Mouse (Mus musculus) kidney, adult 11 months (tissue): Measurements from ENCODE around the gene Sin3b.
"Not testable (repeated sequence)": the region's sequence is repeated elsewhere in the genome, so short reads cannot be mapped to it uniquely, and the experiment has no call there.

Experiments
- DNase-seq: peaks from one replicate; pipeline ENCODE4 v3.0.0; 2022

The Sin3b gene

GRCm38 (mm10) chr8:72722769-72723650, at the start of gene Sin3b:
Sin3b (plus strand) TSS chr8:72723285.
- DNase-seq, result peak; percentile 93

- no peak for DNase-seq
These were observed 48.9 kb upstream of the Sin3b start for GRCm38 (mm10) chr8:72674184-72674583.

- no peak for DNase-seq
These were observed 46.6 kb upstream of the Sin3b start for GRCm38 (mm10) chr8:72676436-72676835.

- not testable (repeated sequence) for DNase-seq
These were observed 46.2 kb upstream of the Sin3b start for GRCm38 (mm10) chr8:72676844-72677243.

- DNase-seq, result no peak
These were observed 45.8 kb upstream of the Sin3b start for GRCm38 (mm10) chr8:72677331-72677730.

- DNase-seq, result peak; percentile 40
These were observed 43.0 kb upstream of the Sin3b start for GRCm38 (mm10) chr8:72680133-72680532.

GRCm38 (mm10) chr8:72682051-72682687, 40.9 kb upstream of the Sin3b start:
- no peak for DNase-seq

GRCm38 (mm10) chr8:72683010-72683521, 40.0 kb upstream of the Sin3b start:
- DNase-seq, result no peak

GRCm38 (mm10) chr8:72683572-72684099, 39.4 kb upstream of the Sin3b start:
- DNase-seq, result not testable (repeated sequence)

GRCm38 (mm10) chr8:72698349-72698926, 24.6 kb upstream of the Sin3b start:
- no peak for DNase-seq

- DNase-seq, result no peak
These were observed 10.5 kb upstream of the Sin3b start for GRCm38 (mm10) chr8:72712569-72712968.

GRCm38 (mm10) chr8:72716594-72716993, 6.5 kb upstream of the Sin3b start:
- no peak for DNase-seq

- no peak for DNase-seq
These were observed 2.5 kb upstream of the Sin3b start for GRCm38 (mm10) chr8:72720541-72720940.

- no peak for DNase-seq
These were observed 541 bp downstream of the Sin3b start for GRCm38 (mm10) chr8:72723651-72724001.

GRCm38 (mm10) chr8:72728636-72729035, 5.6 kb downstream of the Sin3b start:
- no peak for DNase-seq

GRCm38 (mm10) chr8:72735001-72735400, 11.9 kb downstream of the Sin3b start:
- DNase-seq, result no peak

GRCm38 (mm10) chr8:72736868-72737267, 13.8 kb downstream of the Sin3b start:
- DNase-seq, result no peak

- peak; percentile 30 for DNase-seq
These were observed 23.0 kb downstream of the Sin3b start for GRCm38 (mm10) chr8:72746061-72746460.

GRCm38 (mm10) chr8:72749846-72750245, 26.8 kb downstream of the Sin3b start:
- DNase-seq, result no peak

GRCm38 (mm10) chr8:72750266-72750665, 27.2 kb downstream of the Sin3b start:
- no peak for DNase-seq

GRCm38 (mm10) chr8:72751126-72751525, 28.0 kb downstream of the Sin3b start:
- no peak for DNase-seq

GRCm38 (mm10) chr8:72752289-72752688, 29.2 kb downstream of the Sin3b start:
- no peak for DNase-seq

GRCm38 (mm10) chr8:72753165-72753564, 30.1 kb downstream of the Sin3b start:
- no peak for DNase-seq
